Mouse (Mus musculus) spleen, adult 12 weeks (tissue): ENCODE measurements around the gene Ackr2.

ENCODE experiments used
- DNase-seq: peaks from one replicate; pipeline ENCODE4 v3.0.0; 2022; ENCODE audit warnings: low spot score

Ackr2 gene

DNA sequence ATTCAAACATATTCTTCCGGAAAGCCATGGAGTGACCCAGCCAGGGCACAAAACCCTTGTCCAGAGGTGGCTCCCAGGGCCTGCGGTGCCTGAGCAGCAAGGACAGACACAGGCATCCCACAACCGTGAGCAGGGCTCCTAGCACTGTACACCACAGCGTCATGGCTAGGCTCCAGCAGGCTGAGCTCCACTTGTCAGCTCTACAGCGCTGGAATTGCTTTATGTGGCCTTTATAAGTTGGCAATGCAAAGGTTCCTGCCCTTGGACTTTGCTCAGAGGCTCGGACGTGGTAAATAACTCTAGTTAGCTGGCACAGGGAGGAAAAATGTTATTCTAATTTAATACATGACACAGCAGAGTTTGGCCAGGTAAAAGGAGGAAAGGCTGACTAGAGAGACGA is 17.9 kb downstream of the Ackr2 start, which contains the start of gene Cyp8b1:
Gene Cyp8b1, minus strand, starts transcription at position 204 of the 400 bp plus-strand sequence.
- no peak for DNase-seq

DNA sequence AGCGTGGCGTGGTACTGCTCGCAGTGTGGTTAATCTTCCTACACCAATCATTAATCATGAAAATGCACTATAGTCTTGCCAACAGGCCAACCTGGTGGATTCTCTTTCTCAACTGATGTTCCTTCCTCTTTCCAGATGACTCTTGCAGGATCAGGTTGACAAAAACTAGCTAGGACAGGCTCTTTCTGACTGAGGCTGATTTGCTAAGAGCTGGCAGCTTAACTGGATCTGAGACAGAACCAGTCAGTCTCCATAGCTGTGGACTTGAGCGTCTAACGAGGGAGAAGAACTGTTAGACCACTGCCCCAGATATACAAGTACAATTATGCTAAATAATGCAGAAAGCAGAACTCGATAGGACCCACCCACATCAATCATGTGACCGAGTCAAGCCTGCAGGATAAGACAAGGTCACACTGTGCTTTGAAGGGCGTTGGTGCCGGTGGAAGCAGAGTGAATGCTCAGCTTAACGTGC is 20.9 kb downstream of the Ackr2 start:
- DNase-seq, result no peak

DNA sequence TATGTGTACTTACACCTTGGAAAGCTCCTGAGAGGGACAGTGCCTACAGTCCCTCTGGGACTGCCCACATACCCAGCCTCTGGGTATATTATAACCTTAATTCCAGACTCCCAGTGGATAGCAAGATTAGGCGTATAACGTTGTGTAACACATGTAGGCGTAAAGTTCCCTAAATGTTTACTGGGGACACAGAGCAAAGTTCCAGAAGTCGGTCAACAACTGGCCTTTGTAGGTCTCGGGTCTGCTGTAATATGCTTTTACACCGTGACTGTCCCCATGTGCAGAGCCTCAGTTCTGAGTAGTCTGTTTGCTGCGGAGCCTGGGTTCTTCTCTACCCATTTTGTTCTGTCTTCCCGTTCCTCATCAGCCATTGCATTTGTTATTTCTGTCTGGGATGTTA is 25.3 kb downstream of the Ackr2 start:
- DNase-seq, result no peak

DNA sequence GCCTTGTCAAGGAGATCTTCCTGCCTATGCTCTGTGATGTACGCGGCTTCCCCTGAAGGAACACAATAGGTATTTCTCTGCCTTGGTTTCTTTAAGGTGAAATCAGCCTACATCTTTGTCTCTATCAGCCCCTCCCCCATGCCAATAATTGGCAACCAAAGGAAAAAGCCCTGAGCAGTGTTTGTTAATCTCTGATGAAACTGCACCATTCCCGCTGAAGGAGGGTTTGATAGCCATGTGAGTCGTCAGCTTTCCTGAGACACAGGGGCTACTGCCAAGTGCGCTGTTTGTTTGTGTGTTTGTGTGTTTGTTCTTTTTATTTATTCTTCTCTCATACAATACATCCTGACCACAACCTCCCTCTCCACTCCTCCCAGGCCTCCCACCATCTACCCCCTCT is 25.8 kb downstream of the Ackr2 start:
- DNase-seq, result no peak

DNA sequence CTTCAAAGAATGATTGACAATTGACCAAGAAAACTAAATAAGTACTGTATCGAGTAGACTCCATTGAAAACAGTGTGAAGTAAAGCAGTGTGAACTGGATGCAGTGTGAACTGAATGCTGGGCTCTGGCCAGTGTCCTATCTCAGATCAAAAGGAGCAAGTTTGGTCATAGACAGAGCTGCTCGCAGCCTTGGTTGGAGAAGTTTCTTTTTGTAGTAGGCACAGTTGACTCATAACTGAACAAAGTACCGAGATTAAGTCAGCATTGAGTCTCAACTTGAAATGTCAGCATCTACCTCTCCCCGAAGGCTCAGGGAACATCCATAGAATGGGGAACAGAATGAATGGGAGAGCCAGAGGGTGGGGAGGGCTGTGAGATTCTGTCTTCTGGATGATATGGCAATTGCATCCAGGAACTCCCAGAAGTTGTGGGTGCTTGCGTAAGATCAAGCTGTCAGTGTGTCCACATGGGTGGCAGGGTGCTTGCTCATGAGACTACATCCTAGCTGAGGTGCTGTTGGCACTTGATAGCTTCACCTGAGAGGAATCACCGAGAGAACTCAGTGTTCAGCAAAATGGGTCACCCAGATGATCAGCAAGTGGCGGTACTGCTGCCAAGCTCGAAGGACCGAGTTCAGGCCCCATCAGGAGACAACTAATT is 26.9 kb downstream of the Ackr2 start:
- no peak for DNase-seq

DNA sequence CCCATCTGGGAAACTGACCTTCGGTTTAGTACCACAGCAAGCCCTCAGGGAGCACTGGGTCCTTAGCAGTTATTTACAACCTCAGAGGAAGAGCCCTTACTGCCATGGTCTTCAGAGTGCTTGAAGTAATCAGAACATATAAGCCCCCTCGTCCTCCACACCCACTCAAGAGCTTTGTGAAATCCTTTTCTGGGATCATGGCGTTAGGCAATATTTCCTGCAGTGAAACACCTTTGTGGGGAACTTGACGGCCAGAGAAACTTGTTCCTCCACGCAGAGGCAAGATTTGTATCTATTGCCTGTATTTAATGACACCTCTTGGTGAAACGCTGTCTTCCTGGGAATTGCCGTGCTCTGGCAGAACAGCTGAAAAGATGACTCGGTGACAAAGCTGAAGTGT is 27.8 kb downstream of the Ackr2 start:
- DNase-seq, result no peak

DNA sequence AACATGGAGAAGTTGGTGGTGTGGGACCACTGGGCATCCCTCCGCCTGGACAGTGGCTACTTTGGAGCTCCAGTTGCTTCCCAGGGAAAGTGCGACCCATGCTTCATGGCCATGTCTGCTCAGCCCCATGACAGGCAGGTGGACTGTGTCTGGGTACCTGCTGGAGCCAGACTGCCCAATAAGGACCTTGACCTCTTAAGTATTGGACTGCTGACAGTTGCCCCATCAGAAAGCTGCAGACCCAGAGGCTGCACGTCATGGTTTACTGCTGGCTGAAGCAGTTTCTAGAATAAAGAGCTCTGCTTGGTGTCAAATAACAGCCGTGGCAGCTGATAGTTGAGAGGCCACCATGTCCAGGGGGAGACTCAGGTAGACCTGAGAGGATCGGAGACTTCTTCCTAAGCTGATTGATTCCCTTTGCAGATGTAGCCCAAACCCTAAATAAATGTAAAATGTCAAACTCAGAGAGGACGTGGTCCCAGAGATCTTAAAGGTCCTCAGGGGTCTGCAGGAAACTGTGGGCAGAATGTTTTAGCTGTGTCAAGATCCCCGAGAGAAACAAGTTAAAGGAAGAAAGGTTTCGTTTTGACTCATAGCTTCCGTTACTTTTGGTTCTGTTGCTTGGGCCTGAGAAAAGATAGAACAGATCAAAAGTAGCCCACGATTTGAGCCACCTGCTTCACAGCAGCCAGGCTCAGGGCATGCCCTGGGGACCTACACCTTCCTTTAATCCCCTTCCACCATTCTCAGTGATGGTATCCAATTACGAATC is 28.7 kb downstream of the Ackr2 start:
- no peak for DNase-seq

DNA sequence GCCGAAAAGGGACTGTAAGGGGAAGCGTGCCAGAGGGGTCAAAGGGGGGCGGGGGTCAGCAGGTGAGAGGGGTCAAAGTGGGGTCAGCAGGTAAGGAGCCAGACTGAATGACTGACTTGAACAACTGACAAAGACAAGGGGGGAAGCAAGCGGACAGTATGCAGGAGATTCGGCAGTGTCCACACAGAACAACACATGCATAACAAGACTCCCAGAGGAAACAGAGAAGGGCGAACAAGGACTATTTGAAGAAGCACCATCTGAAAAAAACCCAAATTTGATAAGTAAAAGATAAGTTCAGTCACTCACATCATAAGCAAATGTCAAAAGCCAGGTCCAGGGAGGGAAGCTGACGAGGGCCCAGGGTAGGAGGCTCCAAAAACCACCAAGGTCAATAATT is 29.6 kb downstream of the Ackr2 start:
- no peak for DNase-seq

DNA sequence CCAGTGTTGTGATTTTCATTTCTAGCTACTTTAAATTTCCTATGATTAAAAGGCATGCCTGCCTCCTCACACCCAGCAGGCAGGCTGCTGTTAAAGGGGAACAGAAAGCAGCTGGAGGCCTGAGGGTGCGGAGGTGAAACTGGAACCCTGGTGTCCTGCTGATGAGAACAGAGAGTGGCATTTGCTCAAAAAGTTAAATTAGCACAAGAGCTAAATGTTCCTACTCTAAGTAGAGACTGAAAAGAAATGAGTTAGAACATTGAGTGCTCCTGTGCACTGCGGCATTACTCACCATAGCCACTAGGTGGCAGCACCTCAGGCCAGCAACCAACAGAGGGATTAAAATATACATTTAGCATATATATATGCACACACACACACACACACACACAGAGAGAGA is 30.3 kb downstream of the Ackr2 start:
- DNase-seq, result peak; percentile 62

DNA sequence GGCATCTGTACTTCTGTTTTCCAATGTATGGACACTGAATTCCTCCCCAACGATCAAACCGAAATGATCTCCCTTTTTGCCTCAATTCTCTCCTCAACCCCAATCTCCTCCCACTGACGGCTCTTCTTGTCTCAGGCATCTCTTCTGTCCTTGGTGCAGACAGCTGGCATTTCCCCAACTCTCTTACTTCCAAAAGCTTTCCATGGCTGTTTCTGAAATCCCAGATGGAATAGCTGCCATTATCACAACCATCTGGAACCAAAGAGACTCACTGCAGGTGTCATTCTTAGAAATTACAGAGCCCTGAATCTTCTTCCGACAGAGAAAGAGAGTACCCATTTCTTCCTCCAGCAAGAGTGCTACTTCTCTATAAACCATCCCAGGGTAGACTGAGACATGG is 36.7 kb downstream of the Ackr2 start:
- DNase-seq, result no peak

DNA sequence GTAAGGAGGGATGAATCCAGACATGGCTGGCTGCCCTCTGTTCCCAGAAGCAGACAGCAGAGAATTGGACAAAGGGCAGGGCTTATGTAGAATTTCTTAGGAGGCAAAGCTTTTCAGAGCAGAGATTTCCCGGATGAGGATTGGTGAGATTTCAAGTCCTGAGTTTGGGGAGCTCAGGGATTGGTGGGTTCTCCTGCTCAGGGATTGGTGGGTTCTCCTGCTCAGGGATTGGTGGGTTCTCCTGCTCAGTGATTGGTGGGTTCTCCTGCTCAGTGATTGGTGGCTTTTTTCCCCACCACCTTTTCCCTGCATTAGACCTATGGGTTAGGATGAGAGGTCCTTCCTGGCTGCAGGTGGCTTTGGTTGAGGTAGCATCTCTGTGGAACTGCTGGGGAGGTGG is 38.8 kb downstream of the Ackr2 start:
- DNase-seq, result no peak

DNA sequence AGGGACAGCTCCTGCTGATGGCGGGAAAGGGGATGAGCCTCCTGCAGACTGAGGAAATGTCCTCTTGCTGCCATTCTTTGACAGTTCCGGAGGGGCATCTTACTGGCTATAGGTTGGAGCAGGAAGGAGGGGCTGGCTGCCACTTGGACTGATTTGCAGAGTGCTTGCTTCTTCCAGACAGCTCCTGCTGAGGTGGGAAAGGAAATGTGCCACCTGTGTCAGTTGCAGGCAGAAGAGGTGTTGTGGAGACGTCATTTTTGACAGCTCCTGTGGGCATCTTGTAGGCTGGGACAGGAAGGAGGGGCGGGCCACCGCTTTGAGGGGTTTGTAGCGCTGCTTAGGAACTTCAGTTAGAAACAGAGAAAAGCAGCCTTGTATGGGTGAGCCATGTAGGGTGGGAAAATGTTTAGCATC is 39.3 kb downstream of the Ackr2 start:
- DNase-seq, result no peak

DNA sequence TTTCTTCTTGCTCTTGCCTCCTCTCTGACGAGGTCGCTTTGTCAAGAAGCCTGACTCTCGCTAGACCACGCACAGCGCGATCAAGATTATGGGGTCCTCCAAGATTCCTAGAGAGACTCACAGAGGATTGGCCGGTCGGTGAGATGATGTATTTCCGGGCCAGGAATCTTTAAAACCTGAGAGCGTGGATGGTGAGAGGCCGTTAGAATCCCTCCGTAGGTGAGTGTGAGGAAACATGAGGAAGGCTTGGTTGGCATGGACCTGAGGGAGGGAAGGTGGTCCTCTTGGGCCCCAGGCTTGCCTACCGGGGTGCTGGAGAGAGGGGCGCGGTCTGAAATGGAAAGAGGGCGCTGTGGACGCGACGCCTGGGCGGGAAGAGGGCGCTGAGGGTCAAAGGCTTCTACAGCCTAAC is 39.8 kb downstream of the Ackr2 start:
- DNase-seq, result no peak

DNA sequence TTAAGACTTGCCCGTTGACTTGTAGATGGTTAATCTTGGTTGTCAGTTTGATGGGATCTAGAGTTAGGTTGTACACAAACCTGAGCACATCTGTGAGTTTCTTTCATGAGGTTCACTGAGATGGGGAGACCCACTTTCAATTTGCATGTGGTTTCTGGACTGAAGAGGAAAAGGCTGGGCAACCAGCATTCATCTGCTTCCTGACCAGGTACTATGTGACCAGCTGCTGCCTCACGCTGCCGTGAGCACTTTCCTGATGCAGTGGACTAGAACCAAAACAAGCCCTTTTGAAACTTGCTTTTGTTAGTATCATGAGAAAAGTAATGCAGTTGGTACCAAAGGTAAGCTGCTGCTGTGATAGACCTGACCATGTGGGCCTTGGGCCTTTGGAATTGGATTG is 44.9 kb downstream of the Ackr2 start:
- DNase-seq, result no peak

DNA sequence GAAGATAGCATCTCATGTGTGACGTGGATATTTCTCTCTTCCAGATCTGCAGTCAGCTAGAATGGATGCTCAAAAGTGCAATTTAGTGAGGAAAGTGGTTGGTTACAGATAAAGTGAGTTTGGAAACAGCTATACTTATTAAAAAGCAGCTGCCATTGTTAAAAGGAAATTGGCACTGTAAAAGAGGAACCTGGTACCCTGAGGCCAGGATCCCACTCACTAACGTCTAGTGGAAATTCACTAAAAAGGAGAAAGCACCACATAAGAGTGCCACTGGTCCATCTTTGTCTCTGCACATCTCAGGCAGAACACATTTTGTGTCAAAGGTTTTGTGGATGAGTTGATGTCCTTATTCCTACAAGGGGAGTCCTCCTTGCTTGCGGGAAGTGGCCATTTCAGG is 45.5 kb downstream of the Ackr2 start:
- no peak for DNase-seq

DNA sequence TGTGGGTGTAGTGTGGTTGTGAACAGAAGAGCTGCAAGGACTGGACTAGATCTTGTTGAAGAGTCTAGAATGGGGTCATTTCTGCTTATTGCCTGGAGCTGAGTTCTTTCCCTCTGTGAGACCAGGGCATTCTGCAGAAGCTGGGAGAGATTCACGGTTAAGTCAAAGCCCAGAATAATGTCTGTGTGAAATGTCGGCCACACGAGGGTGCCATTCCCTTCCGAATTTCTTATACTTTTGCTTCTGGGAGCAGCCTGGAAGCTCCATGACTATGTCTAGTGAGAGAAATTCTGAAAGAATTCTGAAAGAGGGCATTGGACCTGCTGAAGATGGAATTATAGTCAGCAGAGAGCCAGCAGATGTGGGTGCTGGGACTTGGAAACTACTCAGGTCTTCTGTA is 49.6 kb downstream of the Ackr2 start:
- no peak for DNase-seq

DNA sequence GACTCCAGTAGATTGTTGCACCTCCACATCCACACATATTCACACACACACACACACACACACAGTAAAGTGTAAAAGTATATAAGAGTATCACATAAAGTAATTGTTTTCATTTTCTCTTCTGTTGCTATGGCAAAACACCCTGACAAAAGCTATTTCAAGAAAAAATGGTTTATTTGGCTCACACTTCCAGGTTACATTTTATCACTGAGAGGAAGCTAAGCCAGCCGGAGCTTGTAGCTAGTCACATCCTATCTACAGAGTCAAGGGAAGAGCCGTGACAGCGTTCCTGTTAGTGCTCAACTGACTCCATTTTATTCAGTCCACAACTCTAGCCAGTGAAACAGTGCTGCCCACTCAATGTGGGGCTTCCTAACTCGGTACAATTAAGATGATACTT is 50.3 kb downstream of the Ackr2 start:
- DNase-seq, result no peak

DNA sequence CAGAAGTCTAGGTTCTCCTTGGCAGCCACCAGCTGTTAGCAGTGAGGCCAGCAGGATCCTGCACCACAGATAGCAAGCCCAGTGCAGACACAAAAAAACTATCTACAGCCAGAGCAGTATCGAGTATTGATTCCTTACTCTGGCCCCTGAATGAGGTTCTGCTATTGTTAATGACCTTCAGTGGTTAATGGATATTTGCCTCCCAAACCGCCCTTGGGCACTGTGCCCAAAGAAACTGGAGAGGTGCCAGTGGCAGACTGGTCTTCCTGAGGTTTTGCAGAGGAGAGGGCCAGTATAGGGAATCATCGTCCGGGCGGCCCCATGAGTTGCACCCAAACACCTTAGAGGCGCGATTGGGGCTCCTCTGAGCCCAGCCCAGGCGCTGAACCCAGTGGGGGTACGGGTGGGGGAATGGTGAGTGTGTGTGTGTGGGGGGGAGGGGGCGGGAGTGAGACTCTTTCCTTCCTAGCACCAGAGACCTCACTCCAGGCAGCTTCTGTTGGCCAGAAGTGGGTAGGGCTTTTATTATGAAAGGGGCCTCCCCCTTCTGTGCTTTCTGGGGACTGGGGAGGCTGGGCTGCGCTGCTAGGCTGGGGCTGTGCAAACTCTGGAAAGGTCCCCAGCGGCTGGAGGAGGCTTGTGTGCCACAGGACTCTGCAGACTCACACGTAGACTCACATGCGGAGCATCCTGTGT is 52.4 kb downstream of the Ackr2 start, which contains the start of gene Fam198a:
Gene Fam198a, plus strand, starts transcription at position 571 of the 696 bp plus-strand sequence.
- no peak for DNase-seq

DNA sequence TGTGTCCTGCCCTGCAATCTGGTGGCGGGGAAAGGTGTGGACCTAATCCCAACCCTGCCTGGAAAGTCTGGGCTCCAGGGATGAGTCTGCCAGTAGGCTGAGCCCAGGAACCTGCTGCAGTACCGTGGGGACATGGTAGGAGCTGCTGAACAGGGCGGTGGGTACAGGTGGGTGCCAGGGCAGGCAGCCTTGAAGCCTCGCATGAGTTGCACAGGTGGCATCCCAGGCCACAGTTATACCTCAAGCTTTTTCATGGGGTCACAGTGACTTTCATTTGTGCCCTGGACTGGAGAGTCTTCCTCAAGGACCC is 52.9 kb downstream of the Ackr2 start:
- DNase-seq, result no peak

DNA sequence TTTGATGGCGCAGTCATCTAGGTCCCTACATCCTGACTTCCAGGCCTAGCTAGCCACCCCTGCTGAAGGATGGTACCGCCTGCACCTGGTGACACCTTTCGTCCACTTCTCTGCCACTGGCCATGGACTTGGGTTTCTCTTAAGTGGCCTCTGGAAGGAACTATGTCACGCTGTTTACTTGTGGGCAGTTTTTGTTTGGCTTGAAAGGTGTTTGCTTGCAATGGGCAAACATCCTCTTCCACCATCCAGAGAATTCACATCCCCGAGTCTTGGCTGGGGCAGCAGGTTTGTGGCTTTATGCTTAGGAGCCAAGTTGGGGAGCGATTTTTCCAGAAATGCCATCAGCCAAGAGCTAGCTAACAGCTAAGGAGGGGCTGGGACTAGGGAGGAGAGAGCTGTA is 54.4 kb downstream of the Ackr2 start:
- DNase-seq, result no peak

DNA sequence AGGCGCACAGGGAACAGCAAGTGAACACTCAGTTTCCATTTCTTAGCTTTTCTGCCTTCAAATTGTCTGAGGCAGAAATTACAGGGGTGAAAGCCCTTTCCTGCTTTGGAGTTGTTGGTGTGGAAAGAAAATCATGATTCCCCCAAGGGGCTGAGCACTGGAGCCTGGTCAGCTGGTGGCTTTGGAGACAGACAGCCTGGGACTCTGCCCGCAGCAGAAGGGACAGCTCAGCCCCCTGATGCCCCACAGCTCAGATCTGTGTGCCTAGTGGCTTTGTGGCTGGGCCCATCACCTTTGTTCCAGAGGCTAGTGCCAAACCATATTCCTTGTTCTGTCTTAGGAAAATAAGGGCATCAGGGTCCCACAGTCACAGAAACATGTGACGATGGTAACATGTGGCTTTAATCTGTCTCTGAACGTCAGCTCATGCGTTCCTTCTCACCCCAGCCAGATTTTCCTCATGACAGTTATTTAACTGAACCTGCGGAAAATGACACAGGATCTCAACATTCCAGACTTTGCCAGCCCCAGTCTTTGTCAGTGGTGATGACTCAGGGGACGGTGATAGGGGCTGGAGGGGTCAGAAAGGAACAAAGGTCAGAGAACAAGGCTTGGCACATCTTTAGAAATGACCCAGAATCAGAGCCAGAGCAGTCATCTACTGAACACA is 61.9 kb downstream of the Ackr2 start:
- no peak for DNase-seq
